Mouse (Mus musculus) G1E (cell line): ENCODE measurements at regions not wholly inside any gene's neighbourhood (a gene's known extent, or its start where the extent isn't known, plus 50 kb on each side); places are given as distances from the start of the nearest gene placed in this dataset.
"Not testable (repeated sequence)": the region's sequence is repeated elsewhere in the genome, so short reads cannot be mapped to it uniquely, and the experiment has no call there.

ENCODE experiments used
- CTCF ChIP-seq: IDR thresholded peaks from 2 replicates; pipeline ENCODE4 v1.5.1; 2012; ENCODE audit warnings: low read depth, low read length, inconsistent platforms, mixed read lengths
- TAL1 ChIP-seq: conservative IDR thresholded peaks from 2 replicates; pipeline ENCODE4 v1.6.1; 2012; ENCODE audit warnings: low read depth, low read length, inconsistent platforms, mixed read lengths

DNA sequence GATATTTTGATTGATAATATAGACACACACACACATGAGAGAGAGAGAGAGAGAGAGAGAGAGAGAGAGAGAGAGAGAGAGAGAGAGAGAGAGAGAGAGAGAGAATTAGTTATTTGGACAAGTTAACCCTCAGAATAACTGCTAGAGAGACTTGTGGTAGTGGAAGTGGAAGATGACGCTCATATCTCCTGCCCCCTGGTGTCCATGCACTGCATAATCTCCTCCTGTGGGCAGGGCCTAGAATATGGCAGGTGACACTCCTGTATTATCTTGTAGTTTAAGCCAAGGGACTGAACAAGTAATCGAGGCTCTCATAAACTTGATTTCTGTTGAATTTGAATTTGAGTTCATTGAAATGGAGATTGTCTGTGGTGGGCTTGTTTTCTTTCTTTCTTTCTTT, 352.4 kb upstream of the Olfr1507 start:
- TF ChIP-seq CTCF, TAL1: not testable (repeated sequence)
